Mouse (Mus musculus) heart, postnatal 0 days (tissue): ENCODE data around the gene Fbxo21.

ENCODE experiments used
- CTCF ChIP-seq: IDR thresholded peaks from 2 replicates; pipeline ENCODE4 v1.5.1; 2016; ENCODE audit warnings: antibody characterized with exemption, control low read depth, low read depth
- EP300 ChIP-seq: IDR thresholded peaks from 2 replicates; pipeline ENCODE4 v1.6.1; 2016; ENCODE audit warnings: antibody characterized with exemption, low read depth

- TF ChIP-seq EP300 (no peak), CTCF (no peak)
Observed at GRCm38 (mm10) chr5:118027698-118028190, 51.2 kb downstream of the Fbxo21 start, which contains the start of gene Tesc.
